In the genomic region with DNA sequence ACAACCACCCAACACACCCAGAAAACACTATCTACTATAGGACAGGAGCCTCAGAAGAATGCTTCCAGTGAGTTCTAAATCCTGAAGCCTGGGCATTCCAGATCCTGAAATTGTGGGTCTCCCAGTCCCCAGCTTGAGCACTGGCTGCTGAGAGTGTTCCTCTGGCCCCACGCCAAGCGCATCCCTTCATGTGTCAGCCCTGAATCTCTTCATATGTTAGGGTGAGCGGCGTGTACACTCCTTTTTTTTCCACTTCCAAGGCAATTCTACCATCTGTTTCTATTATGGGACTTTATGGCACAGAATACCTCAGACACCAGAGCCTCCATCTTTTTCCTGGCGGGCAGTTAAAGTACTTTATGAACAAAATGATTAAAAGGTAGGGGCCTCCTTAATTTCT, we compare ENCODE assay signal across 15 mouse cellular contexts.
DNase-seq lines count a peak whose midpoint lies in the region; ATAC-seq and TF ChIP-seq lines count a peak whose summit lies in the region.
"Had no signal": no experiment of that assay in that cellular context is flagged by ENCODE, and none has a peak within 500 bp of the region (broad histone marks: within the 10 kb centered on the region; RNA-seq: fewer than 3 reads in every experiment).

No protein-coding gene starts in this region.

- H3K4me2 ChIP-seq in kidney, postnatal 0 days (ENCODE audit: low read length), result no peak overlapping the region
- no peak overlapping the region for H3K4me2 ChIP-seq in kidney, embryonic 16.5 days (replicated peaks; ENCODE audit: low read depth, low read length)
- H3K4me2 ChIP-seq in midbrain, postnatal 0 days (ENCODE audit: low read depth, low read length, poor library complexity, severe bottlenecking), result no peak overlapping the region
- no peak overlapping the region for H3K4me2 ChIP-seq in midbrain, embryonic 16.5 days (ENCODE audit: low read length)

- no peaks in the 10 kb centered on the region for H3K36me3 ChIP-seq in kidney, postnatal 0 days (ENCODE audit: insufficient read depth, low read length)
- no peaks in the 10 kb centered on the region for H3K36me3 ChIP-seq in kidney, embryonic 16.5 days (ENCODE audit: insufficient read depth, low read length)
- no peaks in the 10 kb centered on the region for H3K36me3 ChIP-seq in midbrain, postnatal 0 days (ENCODE audit: insufficient read depth, low read length)
- H3K36me3 ChIP-seq in midbrain, embryonic 16.5 days (ENCODE audit: control insufficient read depth, insufficient read depth, low read length), result no peaks in the 10 kb centered on the region
- H3K36me3 ChIP-seq: G1E had no signal

- H3K27me3 ChIP-seq in kidney, postnatal 0 days (ENCODE audit: insufficient read depth, low read length), result no peaks in the 10 kb centered on the region
- no peaks in the 10 kb centered on the region for H3K27me3 ChIP-seq in kidney, embryonic 16.5 days (ENCODE audit: insufficient read depth, low read length)
- H3K27me3 ChIP-seq in midbrain, postnatal 0 days (ENCODE audit: insufficient read depth, low read length), result no peaks in the 10 kb centered on the region
- no peaks in the 10 kb centered on the region for H3K27me3 ChIP-seq in midbrain, embryonic 16.5 days (ENCODE audit: control insufficient read depth, insufficient read depth, low read depth, low read length)
- H3K27me3 ChIP-seq: megakaryocyte, embryonic 14.5 days had no signal

- peak; percentile 86 to 93 for DNase-seq in cerebellum, postnatal 14 days
- DNase-seq in cerebellum, adult 9-11 months, result no peak
- DNase-seq in kidney, postnatal 0 days (ENCODE audit: low spot score), result peak; percentile 41
- DNase-seq in midbrain, postnatal 0 days (ENCODE audit: low spot score), result peak; percentile 82
- DNase-seq in layer of hippocampus, postnatal 10 days (ENCODE audit: low spot score in 2 of 2), result peak; percentile 52 to 56
- DNase-seq in spleen, adult 12 weeks (ENCODE audit: low spot score), result no peak
- DNase-seq: heart, adult 2 months; heart, postnatal 36 days; kidney, adult 2 months; retina, postnatal 1 day; thymus, postnatal 36 days had no signal

- WGBS in kidney, postnatal 0 days, result 76% methylated on average over 5 of the region's 5 CpGs
- 84% methylated on average over 5 of the region's 5 CpGs for WGBS in kidney, embryonic 16.5 days
- WGBS in midbrain, postnatal 0 days, result 73% methylated on average over 5 of the region's 5 CpGs
- 69% methylated on average over 5 of the region's 5 CpGs for WGBS in midbrain, embryonic 16.5 days

- no peak overlapping the region for H3K27ac ChIP-seq in kidney, postnatal 0 days
- H3K27ac ChIP-seq in kidney, embryonic 16.5 days (ENCODE audit: low read length), result no peak overlapping the region
- no peak overlapping the region for H3K27ac ChIP-seq in midbrain, postnatal 0 days (ENCODE audit: low read depth, low read length)
- H3K27ac ChIP-seq in midbrain, embryonic 16.5 days (ENCODE audit: low read length), result no peak overlapping the region
- H3K27ac ChIP-seq: heart, adult 2 months had no signal

- H3K9ac ChIP-seq in kidney, postnatal 0 days (ENCODE audit: low read depth, low read length), result no peak overlapping the region
- H3K9ac ChIP-seq in kidney, embryonic 16.5 days (replicated peaks; ENCODE audit: low read length), result no peak overlapping the region
- H3K9ac ChIP-seq in midbrain, postnatal 0 days (replicated peaks; ENCODE audit: low read length, poor library complexity, severe bottlenecking), result no peak overlapping the region
- no peak overlapping the region for H3K9ac ChIP-seq in midbrain, embryonic 16.5 days (ENCODE audit: low read depth, low read length)

- H3K9me3 ChIP-seq in kidney, postnatal 0 days (replicated peaks; ENCODE audit: low read length), result no peaks in the 10 kb centered on the region
- H3K9me3 ChIP-seq in kidney, embryonic 16.5 days (ENCODE audit: low read length), result no peaks in the 10 kb centered on the region
- H3K9me3 ChIP-seq in midbrain, postnatal 0 days (ENCODE audit: low read length), result no peaks in the 10 kb centered on the region
- H3K9me3 ChIP-seq in midbrain, embryonic 16.5 days (replicated peaks; ENCODE audit: control insufficient read depth, low read length, poor library complexity, severe bottlenecking), result no peaks in the 10 kb centered on the region

- ATAC-seq in kidney, postnatal 0 days (replicated peaks; ENCODE audit: low FRiP score, low read depth), result no peak
- ATAC-seq in kidney, embryonic 16.5 days (ENCODE audit: low FRiP score, low TSS enrichment), result no peak
- no peak for ATAC-seq in midbrain, postnatal 0 days (ENCODE audit: low FRiP score)
- no peak for ATAC-seq in midbrain, embryonic 16.5 days

- H3K4me3 ChIP-seq in kidney, postnatal 0 days (replicated peaks; ENCODE audit: low read depth, low read length), result no peak overlapping the region
- H3K4me3 ChIP-seq in kidney, embryonic 16.5 days (ENCODE audit: low read length), result no peak overlapping the region
- H3K4me3 ChIP-seq in midbrain, postnatal 0 days (ENCODE audit: low read depth, low read length), result no peak overlapping the region
- H3K4me3 ChIP-seq in midbrain, embryonic 16.5 days (ENCODE audit: low read depth, low read length), result no peak overlapping the region
- H3K4me3 ChIP-seq: heart, adult 2 months; megakaryocyte, embryonic 14.5 days had no signal

- H3K4me1 ChIP-seq in kidney, postnatal 0 days (replicated peaks; ENCODE audit: insufficient read depth, low read length), result no peaks in the 10 kb centered on the region
- H3K4me1 ChIP-seq in kidney, embryonic 16.5 days (ENCODE audit: insufficient read depth, low read length), result 0 out of 2 replicates have a peak, but pooled peaks cover 5% of the 10 kb centered on the region
- H3K4me1 ChIP-seq in midbrain, postnatal 0 days (ENCODE audit: insufficient read depth, low read length), result no peaks in the 10 kb centered on the region
- H3K4me1 ChIP-seq in midbrain, embryonic 16.5 days (ENCODE audit: control insufficient read depth, insufficient read depth, low read length), result peaks cover 3% of the 10 kb centered on the region
- H3K4me1 ChIP-seq: megakaryocyte, embryonic 14.5 days had no signal

- TF ChIP-seq CTCF in kidney, postnatal 0 days (IDR thresholded peaks at IDR 0.05; ENCODE audit: low read depth), result no peak
- TF ChIP-seq CTCF in midbrain, postnatal 0 days (IDR thresholded peaks at IDR 0.05), result no peak

Comparison
In these comparisons a context has a peak if more than half of its experiments do, and no peak if none do; other contexts are left out.
1. DNase-seq: peak in cerebellum, postnatal 14 days (2 of 2), kidney, postnatal 0 days (single experiment), midbrain, postnatal 0 days (single experiment) and layer of hippocampus, postnatal 10 days (2 of 2); none in cerebellum, adult 9-11 months (single experiment) and spleen, adult 12 weeks (single experiment).